ENCODE assay signal across 9 mouse cellular contexts in genomic region chr17:55969560-55969959, GRCm38 (mm10). TPM values are rescaled to one million over a fixed set of nuclear protein-coding genes. Genes with fewer than 3 reads are reported as not detected.
A peak's percentile ranks its signal among the peaks of the same experiment; 100 is the strongest.
DNase-seq lines count a peak whose midpoint lies in the region; ATAC-seq and TF ChIP-seq lines count a peak whose summit lies in the region.
"Had no signal": no experiment of that assay in that cellular context is flagged by ENCODE, and none has a peak within 500 bp of the region (broad histone marks: within the 10 kb centered on the region; RNA-seq: fewer than 3 reads in every experiment).

No protein-coding gene starts in this region.

- TF ChIP-seq CTCF in cortical plate, adult 2 months (IDR thresholded peaks at IDR 0.05; ENCODE audit: extremely low read depth, insufficient read depth, low read length), result no peak

- no peak overlapping the region for H3K9ac ChIP-seq in heart, embryonic 11.5 days (ENCODE audit: low read depth, low read length)
- peak overlapping the region; percentile 84 for H3K9ac ChIP-seq in hindbrain, embryonic 14.5 days

- no peaks in the 10 kb centered on the region; the same call in 1 of the 2 replicates for H3K36me3 ChIP-seq in heart, embryonic 11.5 days (ENCODE audit: control insufficient read depth, insufficient read depth, low read length)
- H3K36me3 ChIP-seq in hindbrain, embryonic 14.5 days (replicated peaks; ENCODE audit: control insufficient read depth, insufficient read depth), result peaks cover 47% of the 10 kb centered on the region

- H3K4me1 ChIP-seq in heart, embryonic 11.5 days (ENCODE audit: control insufficient read depth, insufficient read depth, low read length), result peaks cover 27% of the 10 kb centered on the region
- H3K4me1 ChIP-seq in cortical plate, adult 2 months (ENCODE audit: control insufficient read depth, insufficient read depth, low read length), result peaks cover 5% of the 10 kb centered on the region
- H3K4me1 ChIP-seq in hindbrain, embryonic 14.5 days (replicated peaks; ENCODE audit: control insufficient read depth, insufficient read depth, low read length), result peaks cover 29% of the 10 kb centered on the region

- no peak for TF ChIP-seq POLR2A in cortical plate, adult 2 months (IDR thresholded peaks at IDR 0.05; ENCODE audit: extremely low read depth, insufficient read depth, low read length)

- 38% methylated on average over 14 of the region's 14 CpGs for WGBS in heart, embryonic 11.5 days (ENCODE audit: insufficient replicate concordance)
- 7% methylated on average over 14 of the region's 14 CpGs for WGBS in hindbrain, embryonic 14.5 days

- no peak for DNase-seq in heart, adult 11 months
- DNase-seq in hindbrain, embryonic 14.5 days (ENCODE audit: low spot score), result peak; percentile 89
- DNase-seq in mesoderm, embryonic 11.5 days (ENCODE audit: low read depth, low spot score), result peak; percentile 77
- DNase-seq in gastrocnemius, postnatal 25 days, result no peak
- DNase-seq in ovary, postnatal 10 days (ENCODE audit: low spot score), result no peak
- no peak for DNase-seq in cerebellum, adult 9-10 months

- H3K9me3 ChIP-seq in heart, embryonic 11.5 days (replicated peaks; ENCODE audit: control insufficient read depth, low read length), result no peaks in the 10 kb centered on the region
- H3K9me3 ChIP-seq in hindbrain, embryonic 14.5 days (ENCODE audit: control insufficient read depth, low read length), result no peaks in the 10 kb centered on the region

- ATAC-seq in heart, embryonic 11.5 days (replicated peaks; ENCODE audit: insufficient number of reproducible peaks, low FRiP score, low TSS enrichment), result no peak
- peak; percentile 66 for ATAC-seq in hindbrain, embryonic 14.5 days (ENCODE audit: low FRiP score)

- peaks cover 11% of the 10 kb centered on the region; the same call in 1 of the 2 replicates for H3K27me3 ChIP-seq in heart, embryonic 11.5 days (ENCODE audit: control insufficient read depth, insufficient read depth, low read length)
- H3K27me3 ChIP-seq in hindbrain, embryonic 14.5 days (ENCODE audit: control insufficient read depth, insufficient read depth, low read length), result no peaks in the 10 kb centered on the region

- H3K27ac ChIP-seq in heart, embryonic 11.5 days (ENCODE audit: low read depth, low read length), result no peak overlapping the region
- no peak overlapping the region for H3K27ac ChIP-seq in cortical plate, adult 2 months (ENCODE audit: insufficient read depth, low read length)
- peak overlapping the region; percentile 90 for H3K27ac ChIP-seq in hindbrain, embryonic 14.5 days

- peak overlapping the region; percentile 1; the same call in 1 of the 2 replicates for H3K4me2 ChIP-seq in heart, embryonic 11.5 days
- peak overlapping the region; percentile 88 for H3K4me2 ChIP-seq in hindbrain, embryonic 14.5 days (replicated peaks)

- H3K4me3 ChIP-seq in heart, embryonic 11.5 days (ENCODE audit: low read depth, low read length), result peak overlapping the region; percentile 49; the same call in 1 of the 2 replicates
- peak overlapping the region; percentile 44; the same call in 1 of the 2 replicates for H3K4me3 ChIP-seq in cortical plate, adult 2 months (ENCODE audit: insufficient read depth, low read length)
- peak overlapping the region; percentile 53 for H3K4me3 ChIP-seq in hindbrain, embryonic 14.5 days (replicated peaks; ENCODE audit: low read length)

RNA-seq across cellular contexts. Expression of gene Shd, which starts 0.7 kb away (rescaled TPM):
- 10.8 and 11.9 TPM in 2 replicates for polyA plus RNA-seq in heart, embryonic 11.5 days (2014; fragmentation: Nextera tagmentation; extraction: Ambion mirVana)
- polyA plus RNA-seq in cortical plate, adult 2 months (2012; rRNA removed), result 74.8 and 83.5 TPM in 2 replicates
- 149 and 167 TPM in 2 replicates for polyA plus RNA-seq in hindbrain, embryonic 14.5 days (2014; fragmentation: Nextera tagmentation; extraction: Ambion mirVana)
- under 1 TPM in 1 of 2 experiments, not detected in 1; 0.28 TPM for total RNA-seq in gastrocnemius, postnatal 25 days (2021)
- total RNA-seq: liver, adult 2 months had no signal

RNA-seq across cellular contexts. Expression of gene Yju2, which starts 10.7 kb away (rescaled TPM):
- polyA plus RNA-seq in heart, embryonic 11.5 days (2014; fragmentation: Nextera tagmentation; extraction: Ambion mirVana), result 15.5 and 18.1 TPM in 2 replicates
- 9.1 and 11.0 TPM in 2 replicates for polyA plus RNA-seq in cortical plate, adult 2 months (2012; rRNA removed)
- polyA plus RNA-seq in hindbrain, embryonic 14.5 days (2014; fragmentation: Nextera tagmentation; extraction: Ambion mirVana), result 15.9 and 18.1 TPM in 2 replicates
- total RNA-seq in gastrocnemius, postnatal 25 days (2021), result 1 to 10 TPM; 7.8 TPM

RNA-seq across cellular contexts. Expression of gene Fsd1, which starts 16.7 kb away (rescaled TPM):
- 5.0 and 5.2 TPM in 2 replicates for polyA plus RNA-seq in heart, embryonic 11.5 days (2014; fragmentation: Nextera tagmentation; extraction: Ambion mirVana)
- 76.7 and 91.0 TPM in 2 replicates for polyA plus RNA-seq in cortical plate, adult 2 months (2012; rRNA removed)
- 167 and 175 TPM in 2 replicates for polyA plus RNA-seq in hindbrain, embryonic 14.5 days (2014; fragmentation: Nextera tagmentation; extraction: Ambion mirVana)
- not detected for total RNA-seq in gastrocnemius, postnatal 25 days (2021)
- total RNA-seq: liver, adult 2 months had no signal
- polyA plus RNA-seq: liver, adult 2 months had no signal

RNA-seq across cellular contexts. Expression of gene Ebi3, which starts 17.1 kb away (rescaled TPM):
- 0.19 and 0.20 TPM in 2 replicates for polyA plus RNA-seq in heart, embryonic 11.5 days (2014; fragmentation: Nextera tagmentation; extraction: Ambion mirVana)
- polyA plus RNA-seq in cortical plate, adult 2 months (2012; rRNA removed), result 2.1 and 2.3 TPM in 2 replicates
- polyA plus RNA-seq in hindbrain, embryonic 14.5 days (2014; fragmentation: Nextera tagmentation; extraction: Ambion mirVana), result 5.6 and 8.1 TPM in 2 replicates
- total RNA-seq in gastrocnemius, postnatal 25 days (2021), result under 1 TPM in 1 of 2 experiments, not detected in 1; 0.31 TPM

RNA-seq across cellular contexts. Expression of gene Zfp119b, which starts 20.3 kb away (rescaled TPM):
- polyA plus RNA-seq in heart, embryonic 11.5 days (2014; fragmentation: Nextera tagmentation; extraction: Ambion mirVana), result 3.6 and 4.1 TPM in 2 replicates
- 2.5 and 3.2 TPM in 2 replicates for polyA plus RNA-seq in cortical plate, adult 2 months (2012; rRNA removed)
- polyA plus RNA-seq in hindbrain, embryonic 14.5 days (2014; fragmentation: Nextera tagmentation; extraction: Ambion mirVana), result 9.4 and 10.5 TPM in 2 replicates
- total RNA-seq in gastrocnemius, postnatal 25 days (2021), result 1 to 10 TPM; 3.0 to 3.1 TPM

Comparison
In these comparisons a context has a peak if more than half of its experiments do, and no peak if none do; other contexts are left out.
1. DNase-seq: peak in hindbrain, embryonic 14.5 days (single experiment) and mesoderm, embryonic 11.5 days (single experiment); none in heart, adult 11 months (single experiment), gastrocnemius, postnatal 25 days (single experiment), ovary, postnatal 10 days (single experiment) and cerebellum, adult 9-10 months (single experiment).
2. RNA of gene Fsd1, which starts 16.7 kb away (polyA plus RNA-seq): 167 to 175 TPM in hindbrain, embryonic 14.5 days and 76.7 to 91.0 TPM in cortical plate, adult 2 months; 5.0 to 5.2 TPM in heart, embryonic 11.5 days; every median in the first group is over 10 times any median in the second.
3. Peak in every context shown above with its lines, with median percentiles within 50 percentile points of each other: H3K4me3 ChIP-seq.